Mouse (Mus musculus) kidney, adult 2 months (tissue): ENCODE data around the gene Chaf1a.

Source experiments
- CTCF ChIP-seq: fragments of 200-500 bp; conservative IDR thresholded peaks from 2 replicates; pipeline ENCODE4 v1.5.1; 2011; ENCODE audit warnings: low read depth, mild to moderate bottlenecking, control low read depth, low read length, moderate library complexity, mixed read lengths; ENCODE audit not compliant: insufficient read depth, insufficient read length
- POLR2A ChIP-seq: fragments of 200-500 bp; IDR thresholded peaks from one replicate; pipeline ENCODE4 v1.6.1; 2011; ENCODE audit warnings: low read depth, low read length, control low read depth

DNA sequence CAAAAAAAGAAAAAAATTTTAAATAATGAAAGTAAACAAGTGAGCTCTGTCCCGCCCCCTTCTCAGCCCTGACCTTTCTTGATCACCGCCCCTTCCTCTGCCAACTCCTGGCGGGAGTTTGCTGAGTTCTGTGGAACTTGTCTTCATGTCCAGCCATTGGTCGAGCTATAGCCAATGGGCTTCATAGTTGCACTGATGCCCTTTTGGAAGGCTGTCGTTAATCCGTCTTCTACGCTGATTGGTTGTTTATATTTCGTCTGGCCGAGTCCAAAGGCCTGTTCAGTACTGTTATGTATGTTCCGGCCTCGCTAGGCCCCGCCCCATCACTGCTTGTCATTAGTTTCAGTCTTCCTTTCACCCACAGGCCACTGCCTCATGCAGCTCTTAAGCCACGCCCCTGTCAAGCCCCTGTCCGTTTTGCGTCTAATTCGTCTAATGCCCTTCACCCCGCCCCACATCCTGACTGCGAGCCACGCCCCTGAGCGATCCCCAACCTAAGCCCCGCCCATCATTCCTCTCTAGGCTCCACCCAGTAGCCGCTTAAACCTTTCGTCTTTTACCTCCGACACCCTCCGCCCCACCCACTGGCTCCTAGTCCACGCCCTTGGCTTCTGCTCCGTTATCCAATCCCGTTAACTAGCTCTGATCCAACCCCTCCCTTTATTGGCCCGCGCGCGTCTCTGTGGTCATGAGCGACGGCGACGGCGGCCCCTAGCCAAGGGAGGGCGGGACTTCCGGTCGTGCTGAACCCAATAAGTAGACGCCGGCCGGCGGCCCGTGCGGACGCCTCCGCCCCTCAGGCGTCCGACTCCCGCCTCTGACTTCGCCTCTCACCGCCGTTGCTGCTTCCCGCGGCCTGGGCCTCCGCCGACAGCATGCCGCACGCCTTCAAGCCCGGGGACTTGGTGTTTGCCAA lies 38.9 kb downstream of the Chaf1a start, which contains the start of gene Hdgfl2:
- TF ChIP-seq CTCF = no peak
- peak; percentile 76 for TF ChIP-seq POLR2A
